Mouse (Mus musculus) lung, adult 2 months (tissue): ENCODE data around the gene Tns2.

Experiments used
- CTCF ChIP-seq: fragments of 200-500 bp; IDR thresholded peaks from 2 replicates; pipeline ENCODE4 v1.5.1; 2011; ENCODE audit warnings: mild to moderate bottlenecking, low read length, control low read depth; ENCODE audit not compliant: insufficient read depth
- POLR2A ChIP-seq: fragments of 200-500 bp; IDR thresholded peaks from 2 replicates; pipeline ENCODE4 v1.6.1; 2011; ENCODE audit warnings: low read depth, mild to moderate bottlenecking, control low read depth, low read length, borderline replicate concordance; ENCODE audit errors: extremely low read depth

DNA sequence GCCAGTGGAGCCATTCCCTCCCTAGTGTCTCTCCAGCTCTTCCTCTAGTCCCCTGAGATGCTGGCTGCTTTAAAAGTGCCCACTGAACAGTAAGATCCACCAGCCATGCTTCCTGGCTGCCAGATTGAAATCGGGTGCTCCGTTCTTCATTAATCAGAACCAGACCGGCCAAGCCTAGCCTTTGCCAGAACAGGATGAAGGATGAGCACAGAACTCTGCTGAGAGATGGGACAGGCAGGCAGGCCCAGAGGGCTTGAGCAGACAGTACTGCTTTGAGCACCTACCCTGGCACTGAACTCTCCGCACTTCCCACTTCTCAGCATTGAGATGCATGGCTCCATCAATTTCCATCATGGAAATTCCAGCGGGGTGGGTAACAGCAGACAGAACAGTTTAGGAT lies 953 bp upstream of the Tns2 start:
- TF ChIP-seq POLR2A (no peak), CTCF (no peak)
